Mouse (Mus musculus) heart, postnatal 25 days (tissue): ENCODE results near the gene Map1lc3b. TPM values are rescaled to one million over a fixed set of nuclear protein-coding genes. Genes with fewer than 3 reads are reported as not detected.

Source experiments
- DNase-seq: peaks from one replicate; pipeline ENCODE4 v3.0.0; 2022; ENCODE audit warnings: low spot score
- intact Hi-C: fragments of 180-260 bp; cut with DNase I; formaldehyde crosslinking; loops from one replicate; pipeline ENCODE4 v1.15.1; 2025
- total RNA-seq, 2 experiments: library from RNA; stranded (reverse); gene quantifications; 2 replicates each; pipeline ENCODE4 v1.2.3; 2021

The Map1lc3b gene
- total RNA-seq, 2 experiments from 2014 or later = 231 to 247 TPM

- no peak for DNase-seq
- intact Hi-C loops = loop anchor here (1.0 kb wide), 1 partner anchor 83 kb away; no protein-coding TSS in a partner anchor
Observed at GRCm38 (mm10) chr8:121602411-121602810, 12.2 kb downstream of the Map1lc3b start.

GRCm38 (mm10) chr8:121602860-121603259 is 12.7 kb downstream of the Map1lc3b start:
- intact Hi-C loops = loop anchor here (1.0 kb wide), 1 partner anchor 82 kb away; no protein-coding TSS in a partner anchor
- peak; percentile 54 for DNase-seq

- DNase-seq = no peak
- intact Hi-C loops = loop anchor here (2.0 kb wide), 1 partner anchor 47 kb away; no protein-coding TSS in a partner anchor
Observed at GRCm38 (mm10) chr8:121603801-121604200, 13.6 kb downstream of the Map1lc3b start.

- DNase-seq = no peak
- intact Hi-C loops = no loop called here
Observed at GRCm38 (mm10) chr8:121607661-121608060, 17.5 kb downstream of the Map1lc3b start.

GRCm38 (mm10) chr8:121609251-121609650 is 19.1 kb downstream of the Map1lc3b start:
- intact Hi-C loops = no loop called here

GRCm38 (mm10) chr8:121609916-121610315 is 19.8 kb downstream of the Map1lc3b start:
- intact Hi-C loops = no loop called here
- no peak for DNase-seq

More at GRCm38 (mm10) chr8:121609251-121609650, 19.1 kb downstream of the Map1lc3b start:
- no peak for DNase-seq

- intact Hi-C loops = no loop called here
- no peak for DNase-seq
Observed at GRCm38 (mm10) chr8:121613419-121613818, 23.3 kb downstream of the Map1lc3b start.

GRCm38 (mm10) chr8:121619401-121619995 is 29.3 kb downstream of the Map1lc3b start:
- peak; percentile 77 for DNase-seq
- intact Hi-C loops = no loop called here

GRCm38 (mm10) chr8:121620801-121621516 is 30.8 kb downstream of the Map1lc3b start:
- no peak for DNase-seq
- intact Hi-C loops = no loop called here

GRCm38 (mm10) chr8:121621879-121622278 is 31.7 kb downstream of the Map1lc3b start:
- intact Hi-C loops = no loop called here
- no peak for DNase-seq

GRCm38 (mm10) chr8:121623043-121623442 is 32.9 kb downstream of the Map1lc3b start:
- no peak for DNase-seq
- intact Hi-C loops = no loop called here

GRCm38 (mm10) chr8:121628681-121629080 is 38.5 kb downstream of the Map1lc3b start:
- no peak for DNase-seq
- intact Hi-C loops = no loop called here

- intact Hi-C loops = no loop called here
- peak; percentile 62 for DNase-seq
Observed at GRCm38 (mm10) chr8:121631645-121632071, 41.5 kb downstream of the Map1lc3b start.

- intact Hi-C loops = no loop called here
- no peak for DNase-seq
Observed at GRCm38 (mm10) chr8:121632401-121632800, 42.2 kb downstream of the Map1lc3b start.

GRCm38 (mm10) chr8:121635534-121635933 is 45.4 kb downstream of the Map1lc3b start:
- intact Hi-C loops = no loop called here
- DNase-seq = peak; percentile 64

- no peak for DNase-seq
- intact Hi-C loops = no loop called here
Observed at GRCm38 (mm10) chr8:121636180-121636579, 46.0 kb downstream of the Map1lc3b start.

GRCm38 (mm10) chr8:121642804-121643203 is 52.6 kb downstream of the Map1lc3b start:
- intact Hi-C loops = no loop called here
- DNase-seq = no peak

GRCm38 (mm10) chr8:121643384-121643783 is 53.2 kb downstream of the Map1lc3b start:
- no peak for DNase-seq
- intact Hi-C loops = no loop called here

- intact Hi-C loops = no loop called here
- DNase-seq = no peak
Observed at GRCm38 (mm10) chr8:121647511-121648215, 57.5 kb downstream of the Map1lc3b start.
